Mouse (Mus musculus) lung, postnatal 10 days (tissue): ENCODE data around the gene Tdpoz2.
"Not testable (repeated sequence)": the region's sequence is repeated elsewhere in the genome, so short reads cannot be mapped to it uniquely, and the experiment has no call there.

ENCODE experiments used
- DNase-seq: peaks from one replicate; pipeline ENCODE4 v3.0.0; 2021

The Tdpoz2 gene

DNA sequence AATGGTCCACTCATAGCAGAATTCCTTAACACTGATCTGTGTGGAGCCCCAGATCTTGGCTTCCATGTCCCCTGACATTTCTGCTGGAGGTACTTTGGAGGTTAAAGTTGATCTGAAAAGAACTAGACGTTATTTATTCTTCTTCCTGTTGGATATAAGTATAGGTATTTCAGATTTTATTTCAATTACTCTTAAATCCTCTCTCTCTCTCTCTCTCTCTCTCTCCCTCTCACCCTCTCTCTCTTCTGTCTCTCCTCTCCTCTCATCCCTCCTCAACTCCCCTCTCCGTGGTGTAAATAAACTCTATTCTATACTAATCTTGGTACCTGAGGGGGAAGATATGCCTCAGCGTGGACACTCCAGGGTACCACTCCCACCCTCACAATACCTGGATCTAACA is at the start of gene Tdpoz2:
TSS of gene Tdpoz2 (minus strand) at position 101 of the 400 bp plus-strand sequence.
- DNase-seq: no peak

DNA sequence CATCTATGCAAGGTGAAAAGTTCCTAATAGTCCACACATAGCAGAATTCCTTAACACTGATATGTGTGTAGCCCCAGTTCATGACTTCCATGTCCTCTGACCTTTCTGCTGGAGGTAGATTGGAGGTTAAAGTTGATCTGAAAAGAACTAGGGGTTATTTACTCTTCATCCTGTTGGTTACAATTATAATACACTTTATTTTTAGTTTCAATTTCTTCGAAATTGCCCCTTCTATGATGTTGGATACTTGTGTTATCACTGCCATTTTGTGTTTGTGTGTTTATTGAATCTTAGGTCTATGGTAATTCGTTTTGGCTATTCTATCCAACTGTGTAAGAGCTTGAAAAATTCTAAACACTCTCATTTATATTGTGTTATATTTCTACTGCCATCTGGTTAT is 40.5 kb upstream of the Tdpoz2 start, which contains the start of gene Gm37596:
TSS of gene Gm37596 (minus strand) at position 101 of the 400 bp plus-strand sequence.
- DNase-seq: not testable (repeated sequence)

DNA sequence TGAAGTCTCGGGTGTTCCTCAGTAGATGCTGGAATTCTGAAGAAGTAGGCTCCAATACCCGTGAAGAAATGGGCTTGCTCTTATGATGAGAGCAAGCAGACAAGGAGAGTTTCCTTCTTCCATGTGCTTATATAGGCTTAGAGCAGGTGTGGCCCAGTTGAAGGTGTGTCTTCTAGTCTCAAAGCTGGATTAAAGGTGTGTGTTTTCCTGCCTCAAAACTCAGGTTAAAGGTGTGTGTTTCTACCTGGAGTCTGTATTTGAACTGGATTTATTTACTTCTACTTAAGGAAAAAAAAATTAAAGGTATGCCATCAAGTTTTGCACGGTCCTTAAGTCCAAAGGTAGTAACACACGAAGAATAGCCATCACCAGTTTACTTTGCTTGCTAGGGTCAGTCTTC is 23.7 kb upstream of the Tdpoz2 start, which contains the start of gene Tdpoz1:
TSS of gene Tdpoz1 (minus strand) at position 101 of the 400 bp plus-strand sequence.
- not testable (repeated sequence) for DNase-seq

DNA sequence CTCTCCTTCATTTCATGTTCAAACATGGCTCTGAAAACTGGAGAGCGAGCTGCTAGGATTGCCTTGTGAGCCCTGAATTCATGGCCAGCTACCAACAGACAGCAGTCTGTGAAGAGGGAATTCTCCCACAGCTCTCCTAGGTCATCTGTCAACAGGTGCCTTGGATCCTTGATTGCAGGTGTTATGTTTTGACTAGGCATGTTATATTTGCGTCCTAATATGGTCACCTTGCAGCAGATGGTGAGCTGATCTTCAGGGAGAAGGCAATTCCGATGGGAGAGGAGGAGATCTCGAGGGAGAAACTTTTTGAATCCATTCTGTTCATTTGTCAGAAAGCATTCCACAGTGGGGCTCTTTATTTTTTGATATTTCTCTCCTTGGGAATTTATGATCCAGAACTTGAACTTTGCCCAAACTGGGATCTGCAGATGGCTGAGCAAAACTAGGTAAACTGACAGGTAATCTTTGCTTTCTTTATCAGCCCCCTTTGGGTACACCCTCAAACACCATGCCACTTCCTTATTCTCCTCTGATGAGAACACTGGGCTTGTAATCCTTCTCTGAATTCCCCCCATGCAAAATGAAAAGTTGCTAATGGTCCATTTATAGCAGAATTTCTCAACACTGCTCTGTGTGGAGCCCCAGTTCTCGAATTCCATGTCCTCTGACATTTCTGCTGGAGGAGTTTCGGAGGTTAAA is 18.5 kb upstream of the Tdpoz2 start:
- DNase-seq: not testable (repeated sequence)

DNA sequence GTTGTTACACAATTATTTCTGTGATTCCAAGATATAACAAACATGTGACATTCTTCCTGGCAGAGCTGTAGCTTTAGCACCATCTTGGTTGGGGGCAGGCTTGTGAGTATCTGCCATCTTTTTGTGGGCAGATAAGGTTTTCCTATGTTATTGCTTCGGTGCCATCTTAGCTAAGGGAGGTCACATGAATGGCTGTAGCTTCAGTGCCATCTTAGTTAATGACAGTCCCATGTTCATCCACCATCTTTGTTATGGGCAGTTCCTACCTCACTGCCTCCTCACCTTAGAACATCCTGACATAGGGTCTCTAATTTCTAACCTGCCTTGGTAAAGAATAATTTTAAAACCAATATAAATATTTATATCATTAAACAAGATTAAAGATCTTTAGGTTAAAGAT is 1.8 kb upstream of the Tdpoz2 start:
- DNase-seq: no peak

DNA sequence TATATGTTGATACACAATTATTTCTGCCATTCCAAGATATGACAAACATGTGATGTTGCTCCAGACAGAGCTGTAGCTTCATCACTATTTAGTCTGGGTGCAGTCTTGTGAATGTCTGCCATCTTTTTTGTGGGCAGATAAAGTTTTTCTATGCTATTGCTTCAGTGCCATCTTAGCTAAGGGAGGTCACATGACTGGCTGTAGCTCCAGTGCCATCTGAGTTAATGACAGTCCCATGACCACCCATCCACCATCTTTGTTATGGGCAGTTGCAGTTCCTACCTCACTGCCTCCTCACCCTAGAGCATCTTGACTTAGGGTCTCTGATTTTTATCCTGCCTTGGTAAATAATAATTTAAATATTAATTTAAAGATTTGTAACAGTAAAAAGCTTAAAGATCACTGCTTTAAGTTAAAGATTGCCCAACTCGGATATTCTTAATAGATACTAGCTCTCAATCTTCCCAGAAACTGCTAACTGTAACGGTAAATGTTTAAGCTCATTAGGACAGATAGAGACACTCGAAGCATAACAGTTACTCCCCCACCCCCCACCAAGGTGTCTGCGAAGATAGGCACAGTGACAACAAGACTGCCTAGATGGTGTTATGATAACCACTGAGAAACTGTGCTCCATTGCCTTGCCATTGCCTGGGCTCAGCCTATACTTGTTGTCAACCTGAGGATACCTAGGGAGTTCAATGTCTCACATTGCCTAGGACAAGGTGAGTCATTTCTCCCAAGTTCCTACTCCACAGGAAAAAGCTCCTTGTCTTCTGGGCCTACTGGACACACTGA is 21.4 kb downstream of the Tdpoz2 start:
- not testable (repeated sequence) for DNase-seq

DNA sequence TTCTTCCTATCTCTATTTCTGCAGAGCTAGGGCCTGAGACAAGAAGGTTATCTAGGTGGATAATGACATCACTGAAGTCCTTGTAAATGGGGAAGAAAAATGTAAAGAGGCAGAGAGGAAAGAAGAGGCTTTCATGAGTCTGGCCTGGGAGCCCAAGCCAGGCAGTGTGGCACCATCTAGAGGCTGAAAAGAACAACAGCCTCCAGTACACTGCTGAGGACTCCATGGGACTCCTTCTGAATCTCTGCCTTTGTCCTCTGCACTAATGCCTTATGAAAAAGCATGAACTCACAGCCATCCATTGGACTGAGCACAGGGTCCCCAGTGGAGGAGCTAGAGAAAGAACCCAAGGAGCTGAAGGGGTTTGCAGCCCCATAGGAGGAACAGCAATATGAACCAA is 43.5 kb downstream of the Tdpoz2 start:
- peak; percentile 24 for DNase-seq

DNA sequence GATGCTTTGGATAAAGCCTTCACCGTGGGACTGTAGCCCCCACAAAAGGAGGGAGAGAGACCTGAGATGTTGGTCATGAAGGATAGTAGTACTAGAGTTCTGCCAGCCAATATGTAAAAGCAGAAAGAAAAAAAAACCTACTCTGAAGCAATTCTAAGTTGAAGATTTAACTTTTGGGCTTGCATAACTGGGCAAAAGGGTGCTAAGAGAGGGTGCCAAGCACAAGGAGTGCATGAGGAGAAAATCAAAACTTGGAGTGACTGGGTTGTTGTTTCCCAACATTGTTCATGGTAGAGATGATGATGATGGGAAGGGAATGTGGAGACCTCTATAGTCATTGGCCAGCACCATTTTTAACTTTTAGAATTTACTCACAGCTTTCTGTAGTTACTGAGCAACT is 50.6 kb downstream of the Tdpoz2 start:
- no peak for DNase-seq
